18 mouse cellular contexts compared by ENCODE assay signal in the genomic region with DNA sequence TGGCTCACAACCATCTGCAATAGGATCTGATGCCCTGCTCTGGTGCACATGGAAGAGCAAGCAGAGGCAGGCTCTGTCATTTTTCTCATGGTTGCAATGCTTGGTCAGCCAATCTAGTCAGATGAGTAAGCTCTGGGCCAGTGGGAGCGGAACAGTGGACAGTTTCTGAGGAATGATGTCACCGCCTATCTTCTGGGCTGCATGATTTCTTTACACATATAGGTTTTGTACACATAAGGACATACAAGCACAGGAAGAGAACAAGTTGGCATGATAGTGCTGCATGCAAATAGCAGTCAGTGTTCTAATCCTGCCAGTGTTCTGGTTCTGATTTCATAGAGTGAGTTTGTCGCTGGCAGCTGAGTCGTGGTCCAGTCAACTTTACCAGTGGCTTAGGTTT.
DNase-seq lines count a peak whose midpoint lies in the region; ATAC-seq and TF ChIP-seq lines count a peak whose summit lies in the region.
"Had no signal": no experiment of that assay in that cellular context is flagged by ENCODE, and none has a peak within 500 bp of the region (broad histone marks: within the 10 kb centered on the region; RNA-seq: fewer than 3 reads in every experiment).

No protein-coding gene starts in this region.

- DNase-seq in adrenal gland, postnatal 14 days: peak; percentile 21
- DNase-seq in adrenal gland, adult 18-20 months (ENCODE audit: low spot score in 2 of 2): no peak
- peak; percentile 37 for DNase-seq in kidney, adult 2 months
- DNase-seq in kidney, adult 18-20 months: no peak
- peak; percentile 65 for DNase-seq in 3T3-L1 (ENCODE audit: low read depth, low spot score)
- no peak for DNase-seq in T-cell, adult 2 months (ENCODE audit: low spot score)
- DNase-seq in gastrocnemius, postnatal 36 days: no peak
- DNase-seq: B cell, adult 2 months; cerebellum, postnatal 14 days; lung, embryonic 14.5 days; lung, postnatal 4 days; thymus, postnatal 14 days had no signal

- ATAC-seq in intestine, embryonic 16.5 days: no peak
- ATAC-seq: forebrain, embryonic 14.5 days had no signal

- peak overlapping the region; percentile 95 for H3K27ac ChIP-seq in kidney, adult 2 months (ENCODE audit: insufficient read depth, low read depth, low read length)
- peak overlapping the region; percentile 34; the same call in 1 of the 2 replicates for H3K27ac ChIP-seq in intestine, embryonic 16.5 days (ENCODE audit: low read length)
- H3K27ac ChIP-seq: hindbrain, embryonic 14.5 days; layer of hippocampus, adult 2 months; midbrain, embryonic 10.5 days; neural tube, embryonic 12.5 days had no signal

- H3K9ac ChIP-seq in intestine, embryonic 16.5 days (ENCODE audit: low read depth, low read length): no peak overlapping the region
- H3K9ac ChIP-seq: hindbrain, embryonic 14.5 days; lung, embryonic 14.5 days; neural tube, embryonic 12.5 days had no signal

- H3K27me3 ChIP-seq in kidney, adult 2 months (replicated peaks; ENCODE audit: control insufficient read depth, insufficient read depth, low read length): no peaks in the 10 kb centered on the region
- H3K27me3 ChIP-seq in intestine, embryonic 16.5 days (replicated peaks; ENCODE audit: control insufficient read depth, insufficient read depth, low read length): no peaks in the 10 kb centered on the region
- H3K27me3 ChIP-seq: neural tube, embryonic 12.5 days had no signal

- no peaks in the 10 kb centered on the region for H3K36me3 ChIP-seq in kidney, adult 2 months (ENCODE audit: control insufficient read depth, insufficient read depth, low read length)
- H3K36me3 ChIP-seq in intestine, embryonic 16.5 days (ENCODE audit: control insufficient read depth, insufficient read depth, low read length): no peaks in the 10 kb centered on the region
- H3K36me3 ChIP-seq: midbrain, embryonic 10.5 days had no signal

- 48% methylated on average over 4 of the region's 4 CpGs for WGBS in kidney, adult 2 months
- WGBS in intestine, embryonic 16.5 days: 88% methylated on average over 4 of the region's 4 CpGs

- H3K9me3 ChIP-seq in intestine, embryonic 16.5 days (ENCODE audit: control insufficient read depth, low read length): no peaks in the 10 kb centered on the region
- H3K9me3 ChIP-seq: midbrain, embryonic 10.5 days; neural tube, embryonic 12.5 days had no signal

- intact Hi-C loops in gastrocnemius, postnatal 36 days (cut with DNase I): loop anchor here (5.0 kb wide), 1 partner anchor 41 kb away; no protein-coding TSS in a partner anchor

- no peak for TF ChIP-seq POLR2A in kidney, adult 2 months (IDR thresholded peaks at IDR 0.05; ENCODE audit: low read depth, low read length)

- TF ChIP-seq CTCF in kidney, adult 2 months (conservative IDR thresholded peaks at IDR 0.05; ENCODE audit: insufficient read depth, insufficient read length, low read depth, low read length): no peak

- no peak overlapping the region for H3K4me3 ChIP-seq in kidney, adult 2 months (ENCODE audit: insufficient read depth, low read depth, low read length)
- no peak overlapping the region for H3K4me3 ChIP-seq in intestine, embryonic 16.5 days (ENCODE audit: low read length)
- H3K4me3 ChIP-seq: layer of hippocampus, adult 2 months; midbrain, embryonic 10.5 days; neural tube, embryonic 12.5 days had no signal

- H3K4me2 ChIP-seq in intestine, embryonic 16.5 days (ENCODE audit: low read depth, low read length): no peak overlapping the region
- H3K4me2 ChIP-seq: hindbrain, embryonic 14.5 days; lung, embryonic 14.5 days; neural tube, embryonic 12.5 days had no signal

- peaks cover 16% of the 10 kb centered on the region for H3K4me1 ChIP-seq in kidney, adult 2 months (ENCODE audit: control insufficient read depth, insufficient read depth, low read length)
- peaks cover 9% of the 10 kb centered on the region for H3K4me1 ChIP-seq in intestine, embryonic 16.5 days (ENCODE audit: control insufficient read depth, insufficient read depth, low read length)
- H3K4me1 ChIP-seq: midbrain, embryonic 10.5 days; neural tube, embryonic 12.5 days had no signal

Comparison
In these comparisons a context has a peak if more than half of its experiments do, and no peak if none do; other contexts are left out.
1. DNase-seq: peak in adrenal gland, postnatal 14 days (single experiment), kidney, adult 2 months (single experiment) and 3T3-L1 (single experiment); none in adrenal gland, adult 18-20 months (0 of 2), kidney, adult 18-20 months (single experiment), T-cell, adult 2 months (single experiment) and gastrocnemius, postnatal 36 days (0 of 2).